Mouse (Mus musculus): ENCODE measurements at regions not wholly inside any gene's neighbourhood (a gene's known extent, or its start where the extent isn't known, plus 50 kb on each side); places are given as distances from the start of the nearest gene placed in this dataset.

DNA sequence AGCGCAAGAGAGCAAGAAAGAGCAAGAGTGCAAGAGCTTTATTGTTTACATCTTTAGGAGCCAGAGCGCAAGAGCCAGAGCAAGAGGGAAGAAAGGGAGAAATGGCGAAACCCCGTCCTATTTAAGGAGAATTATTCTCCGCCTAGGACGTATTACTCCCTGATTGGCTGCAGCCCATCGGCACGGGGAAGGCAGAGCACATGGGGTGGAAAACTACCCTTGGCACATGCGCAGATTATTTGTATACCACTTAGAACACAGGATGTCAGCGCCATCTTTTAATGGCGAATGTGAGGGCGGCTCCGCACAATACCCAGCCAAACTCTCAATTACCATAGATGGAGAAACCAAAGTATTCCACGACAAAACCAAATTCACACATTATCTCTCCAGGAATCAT lies 2464.4 kb upstream of the Pcdh20 start:
- peak in 1 of 2 experiments; percentile 20 for DNase-seq (ENCODE audit: low spot score in 2 of 2)

DNA sequence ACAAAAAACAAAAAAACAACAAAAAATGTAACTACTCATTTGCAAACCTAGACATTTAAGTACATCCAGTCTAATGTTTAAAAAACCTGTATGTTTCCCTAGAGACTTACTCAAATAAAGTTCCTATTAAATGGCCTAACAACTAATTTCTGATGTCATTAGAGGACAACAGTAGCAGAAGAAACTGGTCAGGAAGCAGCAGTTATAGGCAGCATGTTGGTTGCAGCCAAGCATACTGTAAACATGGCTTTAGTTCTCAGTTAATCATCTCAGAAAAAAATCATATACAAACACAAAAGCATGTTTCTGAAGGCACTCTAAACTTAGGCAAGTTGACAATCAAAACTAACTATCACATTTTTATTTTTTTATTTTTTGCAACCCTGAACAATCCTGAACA lies 2434.1 kb upstream of the Pcdh20 start:
- no peak for DNase-seq (ENCODE audit: low spot score in 2 of 2)

DNA sequence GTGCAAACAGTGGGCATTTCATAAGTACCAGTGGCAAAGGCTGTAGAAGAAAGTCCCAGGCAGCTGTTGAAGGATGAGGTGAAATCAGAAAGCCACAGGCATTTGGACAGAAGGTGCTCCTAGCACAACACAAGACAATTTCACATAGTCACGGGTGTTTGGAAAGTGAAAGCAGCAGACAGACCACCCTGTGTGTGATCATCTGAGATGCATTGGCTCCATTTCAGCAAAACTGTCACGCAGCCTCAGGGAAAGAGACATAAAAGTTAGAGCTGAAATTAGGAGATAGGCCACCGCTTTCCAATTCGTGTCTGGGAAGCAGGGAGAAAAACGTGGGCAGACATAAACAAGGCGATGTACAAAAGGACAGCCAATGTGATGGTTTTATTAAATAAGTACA lies 2418.5 kb upstream of the Pcdh20 start:
- peak in 1 of 2 experiments; percentile 4 for DNase-seq (ENCODE audit: low spot score in 2 of 2)
